Mouse (Mus musculus): ENCODE data around the gene Tmem131. TPM values are rescaled to one million over a fixed set of nuclear protein-coding genes. Genes with fewer than 3 reads are reported as not detected.
A peak's percentile ranks its signal among the peaks of the same experiment; 100 is the strongest.

The Tmem131 gene
- polyA plus RNA-seq, 1 experiment from 2014 or later, result 21.7 TPM

- Histone ChIP-seq H3K27me3 (ENCODE audit: control insufficient read depth, insufficient read depth, low read length) (no peaks in the 10 kb centered on the region), H3K36me3 (replicated peaks; ENCODE audit: control insufficient read depth, insufficient read depth) (no peaks in the 10 kb centered on the region), H3K4me2 (replicated peaks) (no peak overlapping the region), H3K27ac (peak overlapping the region; percentile 14; the same call in 1 of the 2 replicates), H3K9me3 (ENCODE audit: control insufficient read depth, low read length) (no peaks in the 10 kb centered on the region), H3K4me3 (replicated peaks; ENCODE audit: low read length) (no peak overlapping the region), H3K9ac (no peak overlapping the region), H3K4me1 (replicated peaks; ENCODE audit: control insufficient read depth, insufficient read depth, low read length) (peaks cover 17% of the 10 kb centered on the region)
- no peak for ATAC-seq (ENCODE audit: low FRiP score)
- WGBS, result 69% methylated on average over 4 of the region's 4 CpGs
- no peak for DNase-seq (ENCODE audit: low spot score)
Observed at GRCm38 (mm10) chr1:36860431-36860849, 83.0 kb downstream of the Tmem131 start.

- no peaks in the 10 kb centered on the region for H3K27me3 ChIP-seq (ENCODE audit: control insufficient read depth, insufficient read depth, low read length)
- H3K9me3 ChIP-seq (ENCODE audit: control insufficient read depth, low read length), result no peaks in the 10 kb centered on the region
- no peak overlapping the region for H3K4me3 ChIP-seq (replicated peaks; ENCODE audit: low read length)
- peaks cover 17% of the 10 kb centered on the region for H3K4me1 ChIP-seq (replicated peaks; ENCODE audit: control insufficient read depth, insufficient read depth, low read length)
- no peak overlapping the region for H3K27ac ChIP-seq
- no peak for ATAC-seq (ENCODE audit: low FRiP score)
- H3K9ac ChIP-seq, result no peak overlapping the region
- WGBS, result 96% methylated on average over 6 of the region's 6 CpGs
- DNase-seq (ENCODE audit: low spot score), result no peak
- no peak overlapping the region for H3K4me2 ChIP-seq (replicated peaks)
- H3K36me3 ChIP-seq (replicated peaks; ENCODE audit: control insufficient read depth, insufficient read depth), result peaks cover 4% of the 10 kb centered on the region; the same call in 1 of the 2 replicates
Observed at GRCm38 (mm10) chr1:36857081-36857480, 86.4 kb downstream of the Tmem131 start.

GRCm38 (mm10) chr1:36854198-36854765 lies 89.2 kb downstream of the Tmem131 start:
- WGBS, result 80% methylated on average over 10 of the region's 10 CpGs
- Histone ChIP-seq H3K27ac (no peak overlapping the region), H3K4me3 (replicated peaks; ENCODE audit: low read length) (no peak overlapping the region), H3K36me3 (replicated peaks; ENCODE audit: control insufficient read depth, insufficient read depth) (peaks cover 4% of the 10 kb centered on the region; the same call in 1 of the 2 replicates), H3K27me3 (ENCODE audit: control insufficient read depth, insufficient read depth, low read length) (no peaks in the 10 kb centered on the region), H3K9ac (no peak overlapping the region), H3K4me2 (replicated peaks) (no peak overlapping the region), H3K9me3 (ENCODE audit: control insufficient read depth, low read length) (no peaks in the 10 kb centered on the region), H3K4me1 (replicated peaks; ENCODE audit: control insufficient read depth, insufficient read depth, low read length) (no peaks in the 10 kb centered on the region)
- no peak for DNase-seq (ENCODE audit: low spot score)
- ATAC-seq (ENCODE audit: low FRiP score), result no peak

GRCm38 (mm10) chr1:36852085-36852484 lies 91.4 kb downstream of the Tmem131 start:
- Histone ChIP-seq H3K4me2 (replicated peaks) (no peak overlapping the region), H3K27me3 (ENCODE audit: control insufficient read depth, insufficient read depth, low read length) (no peaks in the 10 kb centered on the region), H3K4me1 (replicated peaks; ENCODE audit: control insufficient read depth, insufficient read depth, low read length) (no peaks in the 10 kb centered on the region), H3K27ac (no peak overlapping the region), H3K36me3 (replicated peaks; ENCODE audit: control insufficient read depth, insufficient read depth) (peaks cover 4% of the 10 kb centered on the region; the same call in 1 of the 2 replicates), H3K4me3 (replicated peaks; ENCODE audit: low read length) (no peak overlapping the region), H3K9ac (no peak overlapping the region), H3K9me3 (ENCODE audit: control insufficient read depth, low read length) (no peaks in the 10 kb centered on the region)
- WGBS, result 68% methylated on average over 6 of the region's 6 CpGs
- ATAC-seq (ENCODE audit: low FRiP score) (no peak), DNase-seq (ENCODE audit: low spot score) (no peak)

GRCm38 (mm10) chr1:36851392-36851791 lies 92.1 kb downstream of the Tmem131 start:
- Histone ChIP-seq H3K9ac (no peak overlapping the region), H3K36me3 (replicated peaks; ENCODE audit: control insufficient read depth, insufficient read depth) (peaks cover 4% of the 10 kb centered on the region; the same call in 1 of the 2 replicates), H3K4me1 (replicated peaks; ENCODE audit: control insufficient read depth, insufficient read depth, low read length) (no peaks in the 10 kb centered on the region), H3K4me3 (replicated peaks; ENCODE audit: low read length) (no peak overlapping the region), H3K27me3 (ENCODE audit: control insufficient read depth, insufficient read depth, low read length) (no peaks in the 10 kb centered on the region), H3K27ac (no peak overlapping the region), H3K9me3 (ENCODE audit: control insufficient read depth, low read length) (no peaks in the 10 kb centered on the region), H3K4me2 (replicated peaks) (no peak overlapping the region)
- ATAC-seq (ENCODE audit: low FRiP score) (no peak), DNase-seq (ENCODE audit: low spot score) (no peak)
- WGBS, result 86% methylated on average over 4 of the region's 4 CpGs

- Histone ChIP-seq H3K27me3 (ENCODE audit: control insufficient read depth, insufficient read depth, low read length) (no peaks in the 10 kb centered on the region), H3K4me1 (replicated peaks; ENCODE audit: control insufficient read depth, insufficient read depth, low read length) (no peaks in the 10 kb centered on the region), H3K4me2 (replicated peaks) (no peak overlapping the region), H3K27ac (no peak overlapping the region), H3K4me3 (replicated peaks; ENCODE audit: low read length) (no peak overlapping the region), H3K36me3 (replicated peaks; ENCODE audit: control insufficient read depth, insufficient read depth) (no peaks in the 10 kb centered on the region), H3K9ac (no peak overlapping the region), H3K9me3 (ENCODE audit: control insufficient read depth, low read length) (no peaks in the 10 kb centered on the region)
- no peak for ATAC-seq (ENCODE audit: low FRiP score)
- 87% methylated on average over 1 of the region's 1 CpGs for WGBS
- no peak for DNase-seq (ENCODE audit: low spot score)
Observed at GRCm38 (mm10) chr1:36848036-36848435, 95.4 kb downstream of the Tmem131 start.

GRCm38 (mm10) chr1:36847276-36847675 lies 96.2 kb downstream of the Tmem131 start:
- ATAC-seq (ENCODE audit: low FRiP score) (no peak), DNase-seq (ENCODE audit: low spot score) (no peak)
- Histone ChIP-seq H3K9me3 (ENCODE audit: control insufficient read depth, low read length) (no peaks in the 10 kb centered on the region), H3K4me1 (replicated peaks; ENCODE audit: control insufficient read depth, insufficient read depth, low read length) (no peaks in the 10 kb centered on the region), H3K27me3 (ENCODE audit: control insufficient read depth, insufficient read depth, low read length) (no peaks in the 10 kb centered on the region), H3K36me3 (replicated peaks; ENCODE audit: control insufficient read depth, insufficient read depth) (no peaks in the 10 kb centered on the region), H3K27ac (no peak overlapping the region), H3K4me3 (replicated peaks; ENCODE audit: low read length) (no peak overlapping the region), H3K9ac (no peak overlapping the region), H3K4me2 (replicated peaks) (no peak overlapping the region)
- WGBS, result 88% methylated on average over 8 of the region's 8 CpGs

- DNase-seq (ENCODE audit: low spot score), result no peak
- 29% methylated on average over 5 of the region's 5 CpGs for WGBS
- no peak for ATAC-seq (ENCODE audit: low FRiP score)
- no peak overlapping the region for H3K4me2 ChIP-seq (replicated peaks)
- no peak overlapping the region for H3K4me3 ChIP-seq (replicated peaks; ENCODE audit: low read length)
- no peaks in the 10 kb centered on the region for H3K27me3 ChIP-seq (ENCODE audit: control insufficient read depth, insufficient read depth, low read length)
- H3K27ac ChIP-seq, result no peak overlapping the region
- no peak overlapping the region for H3K9ac ChIP-seq
- H3K4me1 ChIP-seq (replicated peaks; ENCODE audit: control insufficient read depth, insufficient read depth, low read length), result no peaks in the 10 kb centered on the region
- no peaks in the 10 kb centered on the region; the same call in 1 of the 2 replicates for H3K36me3 ChIP-seq (replicated peaks; ENCODE audit: control insufficient read depth, insufficient read depth)
- no peaks in the 10 kb centered on the region for H3K9me3 ChIP-seq (ENCODE audit: control insufficient read depth, low read length)
Observed at GRCm38 (mm10) chr1:36845031-36845430, 98.4 kb downstream of the Tmem131 start.

GRCm38 (mm10) chr1:36841806-36842205 lies 101.7 kb downstream of the Tmem131 start:
- no peaks in the 10 kb centered on the region for H3K9me3 ChIP-seq (ENCODE audit: control insufficient read depth, low read length)
- H3K36me3 ChIP-seq (replicated peaks; ENCODE audit: control insufficient read depth, insufficient read depth), result peaks cover 15% of the 10 kb centered on the region
- H3K9ac ChIP-seq, result no peak overlapping the region
- no peak overlapping the region for H3K4me2 ChIP-seq (replicated peaks)
- no peaks in the 10 kb centered on the region for H3K27me3 ChIP-seq (ENCODE audit: control insufficient read depth, insufficient read depth, low read length)
- H3K4me3 ChIP-seq (replicated peaks; ENCODE audit: low read length), result no peak overlapping the region
- no peak overlapping the region for H3K27ac ChIP-seq
- no peaks in the 10 kb centered on the region for H3K4me1 ChIP-seq (replicated peaks; ENCODE audit: control insufficient read depth, insufficient read depth, low read length)
- no peak for DNase-seq (ENCODE audit: low spot score)
- ATAC-seq (ENCODE audit: low FRiP score), result no peak
- WGBS, result 49% methylated on average over 1 of the region's 1 CpGs

GRCm38 (mm10) chr1:36840959-36841358 lies 102.5 kb downstream of the Tmem131 start:
- H3K27me3 ChIP-seq (ENCODE audit: control insufficient read depth, insufficient read depth, low read length), result no peaks in the 10 kb centered on the region
- H3K4me1 ChIP-seq (replicated peaks; ENCODE audit: control insufficient read depth, insufficient read depth, low read length), result no peaks in the 10 kb centered on the region
- no peak overlapping the region for H3K4me2 ChIP-seq (replicated peaks)
- DNase-seq (ENCODE audit: low spot score), result no peak
- no peak overlapping the region for H3K27ac ChIP-seq
- peaks cover 21% of the 10 kb centered on the region for H3K36me3 ChIP-seq (replicated peaks; ENCODE audit: control insufficient read depth, insufficient read depth)
- H3K9ac ChIP-seq, result no peak overlapping the region
- no peak overlapping the region for H3K4me3 ChIP-seq (replicated peaks; ENCODE audit: low read length)
- no peaks in the 10 kb centered on the region for H3K9me3 ChIP-seq (ENCODE audit: control insufficient read depth, low read length)
- WGBS, result 96% methylated on average over 2 of the region's 2 CpGs
- no peak for ATAC-seq (ENCODE audit: low FRiP score)

Measured in hindbrain, embryonic 14.5 days (tissue).